Mouse (Mus musculus): ENCODE data around the gene Fam20c.
A peak's percentile ranks its signal among the peaks of the same experiment; 100 is the strongest.

The Fam20c gene

DNA sequence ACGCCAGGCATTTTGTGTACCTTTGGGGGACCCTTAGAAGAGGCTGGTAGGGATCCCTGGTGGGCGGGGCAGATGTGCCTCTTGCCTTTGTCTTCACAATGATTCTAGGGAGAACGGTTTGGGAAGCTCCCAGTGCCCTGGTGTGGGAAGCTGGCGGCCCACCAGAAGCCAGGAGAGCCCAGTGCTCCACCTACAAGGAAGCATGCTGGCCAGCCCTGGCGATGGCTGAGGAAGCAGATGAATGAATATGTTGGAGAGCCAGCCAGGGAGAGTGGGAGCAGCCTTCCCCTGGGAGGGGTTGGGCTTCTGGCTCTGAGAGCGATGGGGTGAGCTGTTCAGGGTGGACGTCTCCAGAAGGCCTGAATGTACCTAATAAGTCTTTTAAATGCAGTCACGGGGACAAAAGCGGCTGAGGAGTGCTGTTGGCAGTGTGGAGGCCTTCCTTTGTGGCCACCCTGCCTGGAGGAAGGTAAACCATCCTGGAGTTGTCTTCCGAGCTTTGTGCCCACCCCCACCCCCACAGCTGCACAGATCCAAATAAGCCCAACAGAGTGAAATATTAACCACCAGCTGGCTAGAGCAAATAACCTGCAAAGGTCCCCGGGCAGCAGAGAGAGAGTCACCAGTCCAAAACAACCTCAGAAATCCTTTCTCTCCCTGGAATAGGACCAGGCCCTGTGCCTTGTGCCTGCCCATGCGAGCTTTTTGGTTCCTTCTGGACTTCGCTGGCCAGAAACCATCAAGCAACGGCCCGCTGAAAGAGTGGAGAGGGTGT lies 2.2 kb downstream of the Fam20c start:
- peak in 1 of 2 experiments; percentile 59 for DNase-seq (ENCODE audit: low spot score in 2 of 2)

DNA sequence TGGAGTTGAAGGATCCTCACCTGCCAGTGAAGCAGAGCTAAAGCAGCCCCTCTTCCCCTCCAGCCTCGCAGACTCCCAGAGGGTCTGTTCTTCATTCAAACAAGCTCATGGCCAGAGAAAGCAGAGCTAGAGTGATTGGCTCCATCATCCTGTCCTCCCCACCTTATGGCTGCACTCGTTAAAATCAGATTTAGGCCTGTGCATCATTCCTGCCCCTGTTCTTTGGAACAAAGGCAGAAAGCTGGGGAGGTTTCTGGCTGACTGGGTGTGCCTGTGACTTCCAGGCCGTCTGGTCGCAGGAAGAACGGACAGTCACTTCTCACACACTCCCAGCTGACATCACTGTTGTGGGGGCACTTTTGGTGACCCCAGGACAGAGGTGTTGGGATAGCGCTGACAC lies 2.8 kb downstream of the Fam20c start:
- DNase-seq (ENCODE audit: low spot score in 2 of 2), result no peak

DNA sequence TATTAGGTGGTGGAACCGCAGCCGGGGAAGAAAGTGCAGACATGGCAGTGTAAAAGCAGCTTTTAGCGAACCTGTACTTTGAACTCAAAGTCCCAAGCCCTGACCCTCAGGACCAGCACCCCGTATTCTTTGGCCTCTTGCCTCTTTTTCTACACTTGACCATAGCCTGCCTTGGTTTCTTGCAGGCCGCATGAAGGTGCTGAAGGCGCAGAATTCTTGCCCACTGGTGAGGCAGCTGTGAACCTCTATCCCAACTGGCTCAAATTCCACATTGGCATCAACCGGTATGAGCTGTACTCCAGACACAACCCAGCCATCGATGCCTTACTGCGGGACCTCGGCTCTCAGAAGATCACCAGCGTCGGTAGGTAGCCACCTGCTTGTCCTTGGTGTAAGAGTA lies 3.3 kb downstream of the Fam20c start:
- DNase-seq (ENCODE audit: low spot score in 2 of 2), result no peak

DNA sequence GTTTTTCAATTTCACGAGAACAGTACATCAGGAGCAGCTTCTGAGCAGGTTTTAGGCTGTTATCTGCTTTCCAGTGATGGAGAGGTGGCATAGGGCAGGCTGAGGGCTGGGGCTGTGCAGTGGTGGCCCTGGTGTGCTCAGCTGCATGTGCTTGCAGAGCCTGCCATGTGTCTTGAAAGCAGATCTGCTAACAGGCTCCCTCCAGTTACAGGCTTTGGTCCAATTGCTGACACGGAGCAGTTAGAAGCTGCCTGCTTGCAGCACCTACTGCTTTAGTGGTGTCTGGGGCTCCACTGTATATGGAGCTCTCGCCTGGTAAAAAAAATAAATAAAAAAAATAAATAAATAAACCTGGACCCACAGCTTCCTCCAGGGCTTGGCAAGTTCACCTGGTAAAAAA lies 4.2 kb downstream of the Fam20c start:
- DNase-seq (ENCODE audit: low spot score in 2 of 2), result no peak

DNA sequence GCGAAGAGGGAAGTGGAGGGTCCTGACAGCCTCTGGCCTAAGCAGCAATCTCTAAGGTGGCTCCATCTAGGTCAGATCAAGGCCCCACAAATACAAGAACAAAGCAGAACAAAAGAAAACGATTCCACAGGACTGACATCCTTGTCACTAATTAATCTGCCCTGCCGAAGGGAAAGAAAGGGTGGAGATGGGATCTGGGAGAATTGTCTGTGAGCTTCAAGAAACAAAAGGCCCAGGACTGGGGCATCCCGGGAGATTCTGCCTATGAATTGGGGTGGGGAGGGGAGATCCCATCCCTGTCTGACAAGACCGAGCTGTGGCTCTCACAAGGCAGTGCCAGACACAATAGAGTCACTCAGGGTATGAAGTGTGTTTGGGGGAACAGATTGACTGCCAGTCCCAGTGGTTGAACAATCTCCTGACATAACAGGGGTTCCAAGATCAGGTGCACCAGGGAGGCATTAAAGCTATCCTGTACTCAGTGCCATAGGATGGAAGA lies 7.6 kb downstream of the Fam20c start:
- DNase-seq (ENCODE audit: low spot score in 2 of 2), result no peak

DNA sequence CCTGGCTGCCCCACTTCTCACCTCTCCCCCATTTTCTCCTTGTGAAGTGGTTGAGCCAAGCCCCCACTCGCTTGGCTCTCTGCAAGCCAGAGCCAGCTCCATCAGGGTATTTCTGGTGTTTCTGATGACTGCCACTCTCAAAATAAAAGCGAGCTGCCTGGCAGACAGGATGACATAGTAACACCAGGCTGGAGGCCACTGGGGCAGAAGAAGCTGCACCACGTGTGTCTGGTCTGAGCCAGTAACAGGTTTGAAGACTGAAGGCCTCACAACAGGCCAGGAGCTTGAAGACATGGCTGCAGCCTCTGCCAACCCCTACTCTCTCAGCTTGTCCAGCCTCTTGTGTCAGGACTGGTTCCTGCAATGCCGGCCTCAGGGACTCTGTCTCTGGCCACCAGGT lies 8.0 kb downstream of the Fam20c start:
- DNase-seq (ENCODE audit: low spot score in 2 of 2), result no peak

DNA sequence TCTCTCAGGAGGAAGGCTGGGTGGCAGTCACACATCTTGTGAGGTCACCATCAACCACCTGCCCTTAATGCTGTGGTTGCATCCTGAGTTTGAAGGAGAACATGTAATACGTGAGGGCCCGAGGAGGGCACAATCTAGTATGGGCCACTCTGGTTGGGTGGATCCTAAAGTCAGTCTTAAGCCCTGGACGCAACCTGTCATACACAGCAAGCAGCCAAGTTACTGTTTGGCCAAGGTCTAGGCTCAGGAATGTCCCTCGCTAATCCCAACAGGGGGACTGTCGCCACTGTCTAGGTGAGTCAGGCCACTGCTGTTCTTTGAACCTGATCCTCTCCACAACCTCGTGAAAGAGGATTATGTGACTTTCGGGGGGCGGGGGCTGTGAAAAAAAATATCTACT lies 10.3 kb downstream of the Fam20c start:
- no peak for DNase-seq (ENCODE audit: low spot score in 2 of 2)

DNA sequence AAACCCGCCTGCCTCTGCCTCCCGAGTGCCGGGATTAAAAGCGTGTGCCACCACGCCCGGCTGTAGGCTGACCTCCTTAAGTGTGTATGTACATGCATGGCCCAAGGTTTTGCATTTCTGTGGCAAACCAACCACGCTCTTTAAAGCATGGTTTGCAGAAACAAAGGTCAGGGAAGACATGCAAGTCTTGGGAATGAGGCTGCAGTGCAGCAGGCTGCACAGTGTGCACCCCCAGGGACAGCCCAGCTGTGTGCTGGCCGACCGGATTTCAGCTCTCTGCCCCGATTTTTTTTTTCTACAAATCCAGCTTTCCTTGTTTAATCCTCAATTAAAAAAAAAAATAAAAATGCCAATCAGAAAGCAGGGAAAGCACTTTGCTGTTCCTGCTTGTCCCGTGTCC lies 13.3 kb downstream of the Fam20c start:
- DNase-seq (ENCODE audit: low spot score in 2 of 2), result no peak

DNA sequence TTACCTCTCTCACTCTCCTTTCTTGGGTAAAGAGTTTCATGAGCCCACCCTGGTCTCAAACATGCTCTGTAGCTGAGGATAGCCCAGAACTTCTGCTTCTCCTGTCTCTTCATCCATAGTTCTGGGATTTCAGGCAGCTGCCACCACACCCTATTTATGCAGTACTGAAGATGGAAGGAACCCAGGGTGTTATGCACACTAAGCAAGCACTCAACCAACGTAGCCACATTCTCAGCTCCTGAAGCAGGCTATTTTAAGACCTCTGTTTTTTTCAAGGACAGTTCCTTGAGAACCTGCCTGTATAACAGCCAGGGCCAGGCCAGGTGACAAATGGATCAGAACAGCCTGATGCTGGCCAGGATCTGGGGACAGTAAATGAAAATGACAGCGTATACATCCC lies 14.4 kb downstream of the Fam20c start:
- no peak for DNase-seq (ENCODE audit: low spot score in 2 of 2)

DNA sequence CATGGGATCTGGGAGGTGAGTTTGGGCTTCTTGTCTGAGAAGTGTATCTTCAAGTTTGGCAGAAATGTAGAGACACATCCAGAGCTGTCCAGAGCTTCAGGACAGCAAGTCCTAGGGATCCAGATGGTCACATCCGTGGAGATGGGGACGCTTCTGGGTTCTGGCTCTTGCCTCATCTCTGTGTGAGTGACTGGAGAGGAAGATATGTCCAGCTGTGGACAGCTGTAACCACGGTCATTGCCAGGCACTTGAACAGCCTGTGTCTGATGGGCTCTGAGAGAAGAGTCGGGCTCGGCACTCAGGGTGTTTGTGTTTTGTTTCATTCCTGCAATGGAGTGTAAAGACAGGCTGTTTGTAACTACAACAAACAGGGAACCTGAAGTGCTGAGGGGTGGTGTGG lies 14.8 kb downstream of the Fam20c start:
- no peak for DNase-seq (ENCODE audit: low spot score in 2 of 2)

DNA sequence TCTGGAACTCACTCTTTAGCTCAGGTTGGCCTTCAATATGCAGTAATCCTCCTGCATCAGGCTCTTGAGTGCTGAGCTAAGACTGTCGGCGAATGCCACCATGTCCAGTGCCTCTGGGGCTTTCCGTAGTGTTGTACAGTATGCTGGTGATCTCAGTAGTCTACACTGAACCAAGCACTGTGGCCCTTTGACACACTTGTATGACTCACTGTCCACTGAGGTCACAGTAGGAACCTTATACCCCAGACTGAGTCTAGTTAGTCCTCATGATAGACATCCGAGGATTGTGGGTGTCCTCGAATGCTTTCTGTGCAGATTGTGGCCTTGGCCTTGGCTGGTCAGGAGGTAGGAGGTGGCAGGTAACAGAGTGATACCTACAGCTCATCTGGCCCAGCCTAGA lies 20.8 kb downstream of the Fam20c start:
- DNase-seq (ENCODE audit: low spot score in 2 of 2), result no peak

DNA sequence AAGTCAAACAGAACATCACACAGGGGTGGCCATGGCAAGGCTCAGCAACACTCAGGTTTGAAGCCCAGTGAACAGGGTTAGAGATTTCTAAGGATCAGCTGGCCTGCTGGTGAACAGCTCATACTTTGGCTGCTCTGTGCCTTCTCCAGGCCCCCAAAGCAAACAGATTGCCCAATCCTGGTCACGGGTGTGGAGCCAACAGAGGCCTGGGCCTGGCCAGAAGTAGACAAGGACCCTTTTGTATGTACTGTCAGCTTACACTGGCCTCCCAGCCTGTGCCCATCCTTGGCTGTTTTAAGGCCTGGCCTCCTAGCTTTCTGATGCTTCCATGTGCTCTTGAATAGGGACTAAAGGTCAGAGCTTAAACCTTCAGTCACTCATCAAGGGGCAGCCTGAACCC lies 22.0 kb downstream of the Fam20c start:
- DNase-seq (ENCODE audit: low spot score in 2 of 2), result peak in 1 of 2 experiments; percentile 66

DNA sequence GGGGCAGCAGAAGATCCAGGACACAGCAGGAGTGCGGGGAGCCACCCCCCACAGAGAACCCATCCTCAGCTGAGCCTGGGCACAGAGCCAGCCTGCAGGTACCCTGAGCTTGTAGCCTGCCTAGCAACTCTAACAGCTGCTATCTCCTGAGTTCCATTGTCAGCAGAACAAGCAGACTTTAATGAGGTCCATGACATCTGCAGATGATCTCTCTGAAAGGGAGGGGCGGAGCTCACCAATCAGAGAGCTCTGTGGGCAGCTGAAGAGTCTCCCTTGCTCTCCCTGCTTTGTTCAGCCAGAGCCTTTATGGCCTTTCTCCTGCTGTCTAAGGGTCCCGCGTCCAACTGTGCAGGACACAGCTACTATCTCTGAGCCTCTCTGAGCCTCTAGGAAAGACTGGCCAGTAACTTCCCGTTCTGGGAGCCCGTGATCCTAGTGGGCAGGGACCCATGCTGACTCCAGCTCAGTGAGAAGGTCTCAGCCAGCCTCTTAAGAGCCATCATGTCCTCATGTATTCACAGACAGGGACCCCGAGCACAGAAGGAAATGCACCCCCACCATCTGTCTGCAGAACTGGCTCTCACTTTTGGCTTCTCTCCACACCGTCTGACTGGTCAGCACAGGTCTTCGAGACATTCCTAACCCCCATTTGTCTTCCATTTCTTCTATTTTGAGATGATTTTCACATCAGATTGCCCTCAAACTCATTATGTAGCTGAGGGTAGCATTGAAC lies 24.6 kb downstream of the Fam20c start:
- peak; percentile 37 to 39 for DNase-seq (ENCODE audit: low spot score in 2 of 2)

DNA sequence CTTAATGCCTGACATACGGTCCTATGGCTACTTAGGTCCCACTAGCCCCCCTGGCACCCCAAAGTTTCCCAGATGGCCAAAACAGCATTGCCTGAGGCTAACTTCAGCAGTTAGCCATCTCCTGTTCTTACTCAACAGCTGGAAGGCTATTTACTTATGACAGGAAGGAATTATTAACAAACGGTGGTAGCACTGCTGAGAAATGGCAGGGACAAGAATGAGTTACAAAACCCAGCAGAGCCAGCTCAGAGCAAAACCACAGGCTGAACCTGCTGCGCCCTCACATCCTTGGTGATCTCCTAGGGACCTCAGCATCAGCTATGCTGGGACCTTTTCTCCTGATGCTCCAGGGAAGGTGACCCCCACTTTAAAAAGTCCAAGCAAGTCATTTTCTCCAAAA lies 25.3 kb downstream of the Fam20c start:
- DNase-seq (ENCODE audit: low spot score in 2 of 2), result no peak

DNA sequence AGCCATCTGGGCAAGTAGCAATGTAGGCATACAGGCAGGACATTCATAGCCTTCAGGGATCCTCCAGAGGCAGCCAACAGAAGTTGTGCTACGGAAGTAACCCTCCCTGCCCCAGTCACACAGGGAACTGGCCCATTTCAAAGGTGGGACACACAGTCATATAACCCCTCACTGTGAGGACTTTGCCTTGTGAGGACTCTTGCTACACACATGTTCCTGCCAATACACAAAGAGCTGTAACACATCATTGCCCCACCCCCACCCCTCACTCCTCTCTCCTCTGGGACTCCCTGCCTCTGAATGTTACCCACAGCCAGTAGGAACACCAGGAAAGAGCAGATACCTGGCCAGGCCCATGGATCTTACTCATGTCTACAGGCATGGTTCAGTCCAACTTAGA lies 28.4 kb downstream of the Fam20c start:
- DNase-seq (ENCODE audit: low spot score in 2 of 2), result no peak

DNA sequence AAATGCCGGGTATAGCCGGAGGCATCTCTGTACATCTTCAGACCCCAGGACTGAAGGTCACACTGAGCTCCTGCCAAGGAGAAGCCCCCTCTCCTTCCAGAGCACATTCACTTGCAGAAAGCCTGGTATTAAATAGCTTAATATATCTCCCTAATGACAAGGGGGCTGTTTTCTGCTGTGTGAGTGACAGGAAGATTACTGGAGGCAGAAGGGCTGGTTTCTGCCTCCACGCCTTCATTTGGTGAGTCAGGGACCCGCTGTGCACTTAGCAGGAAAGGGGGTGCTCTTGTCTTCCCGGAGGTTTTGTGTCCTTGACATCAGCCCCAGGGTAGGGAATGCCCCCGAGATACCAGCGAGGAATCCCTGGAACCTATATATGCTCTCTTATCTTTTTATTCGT lies 28.9 kb downstream of the Fam20c start:
- DNase-seq (ENCODE audit: low spot score in 2 of 2), result peak in 1 of 2 experiments; percentile 52

DNA sequence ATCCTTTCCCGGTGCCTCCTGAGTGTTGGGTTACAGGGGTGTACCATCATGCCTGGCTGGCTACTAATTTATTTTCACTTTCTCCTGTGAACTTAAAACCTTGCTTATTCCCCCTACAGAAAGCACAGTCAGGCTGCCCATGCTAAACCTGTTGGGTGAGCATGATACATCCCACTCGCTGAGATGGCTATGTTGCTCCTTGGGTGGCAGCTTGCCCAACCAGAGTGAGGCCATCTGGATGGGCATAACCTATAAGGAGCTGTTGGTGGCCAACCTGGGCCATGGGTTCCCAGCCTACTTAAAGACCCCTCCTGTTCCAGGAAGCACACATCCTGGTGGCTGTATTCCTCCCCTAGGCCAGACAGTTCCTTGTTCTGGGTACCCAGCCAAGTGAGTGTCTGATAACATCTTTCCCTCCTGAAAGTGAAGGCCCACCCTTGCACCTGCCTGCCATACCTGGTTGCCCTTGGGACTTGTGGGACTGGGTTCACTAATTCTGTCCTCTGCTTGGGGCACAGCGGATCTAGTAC lies 31.7 kb downstream of the Fam20c start:
- DNase-seq (ENCODE audit: low spot score in 2 of 2), result no peak

DNA sequence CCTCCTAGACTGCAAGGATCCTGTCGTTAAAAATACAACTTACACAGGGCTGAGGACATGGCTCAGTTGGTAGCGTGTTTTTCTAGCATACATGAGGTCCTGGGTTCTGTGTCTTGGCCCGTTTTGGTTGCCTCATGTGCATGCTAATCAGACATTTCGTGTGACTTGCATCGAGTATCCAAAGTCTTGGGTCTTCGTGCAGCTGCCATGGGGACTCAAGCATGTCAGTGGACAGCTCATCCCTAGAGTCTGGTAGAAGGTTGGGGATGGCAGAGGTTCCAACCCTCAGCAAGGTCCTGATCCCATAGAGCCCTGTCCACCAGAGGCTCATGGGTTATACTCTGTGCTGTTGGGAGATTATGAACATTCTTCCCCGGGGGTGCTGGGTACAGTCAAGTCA lies 33.3 kb downstream of the Fam20c start:
- no peak for DNase-seq (ENCODE audit: low spot score in 2 of 2)

DNA sequence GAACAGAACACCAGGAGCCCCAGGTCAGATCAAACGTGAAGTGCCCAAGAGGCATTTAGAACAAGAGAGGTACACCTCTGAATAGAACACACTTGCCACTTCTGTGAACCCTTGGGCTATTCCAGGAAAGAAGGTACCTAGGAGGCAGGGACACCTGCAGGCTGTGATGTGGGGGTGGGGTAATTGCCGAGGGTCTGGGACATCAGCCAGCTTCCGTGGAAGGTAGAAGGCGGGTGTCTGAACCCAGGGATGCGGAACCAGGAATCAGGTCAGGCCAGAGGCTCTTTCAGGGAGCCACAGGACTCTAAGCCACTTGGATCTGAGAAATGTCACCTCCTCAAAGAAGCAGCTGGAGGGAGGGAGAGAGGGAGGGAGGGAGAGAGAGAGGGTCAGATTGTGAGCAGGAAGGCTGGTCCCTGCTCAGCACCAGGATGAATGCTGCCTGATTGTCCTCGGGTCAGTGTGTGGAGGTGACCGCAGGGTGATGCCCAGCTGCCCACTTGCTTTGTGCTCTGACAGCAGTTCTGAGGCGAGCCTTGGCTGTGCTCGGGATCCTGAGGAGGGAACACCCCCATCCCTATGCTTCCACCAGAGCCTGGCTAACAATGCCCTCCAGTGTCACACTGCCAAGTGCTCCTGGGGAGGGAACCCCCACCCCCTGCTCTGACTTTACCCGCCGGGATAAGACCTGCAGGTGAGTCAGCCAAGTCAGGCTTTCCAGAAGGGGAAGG lies 34.3 kb downstream of the Fam20c start:
- no peak for DNase-seq (ENCODE audit: low spot score in 2 of 2)

DNA sequence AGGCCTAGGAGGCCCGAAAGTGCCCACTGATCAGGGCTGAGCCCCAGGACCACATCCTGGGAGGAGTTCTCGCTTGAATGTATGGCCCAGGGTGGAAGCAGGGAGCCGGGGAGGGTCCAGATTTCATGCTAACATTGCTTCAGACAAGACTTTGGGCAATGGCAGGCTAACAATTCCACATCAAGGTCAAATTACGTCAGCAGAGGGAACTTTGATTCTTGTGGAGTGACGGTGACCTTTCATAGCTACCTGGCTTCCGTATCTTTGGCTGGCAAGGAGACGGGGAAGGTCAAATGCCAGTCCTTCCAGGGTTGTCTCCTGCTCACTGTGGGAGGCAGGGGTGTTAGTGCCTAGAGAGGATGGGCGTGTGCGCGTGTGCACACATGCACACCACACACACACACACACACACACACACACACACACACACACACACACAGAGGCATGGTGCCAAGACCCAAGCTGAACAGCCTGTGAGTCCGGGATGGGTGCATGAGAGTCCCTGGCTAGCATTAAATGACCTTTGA lies 36.7 kb downstream of the Fam20c start:
- no peak for DNase-seq (ENCODE audit: low spot score in 2 of 2)

DNA sequence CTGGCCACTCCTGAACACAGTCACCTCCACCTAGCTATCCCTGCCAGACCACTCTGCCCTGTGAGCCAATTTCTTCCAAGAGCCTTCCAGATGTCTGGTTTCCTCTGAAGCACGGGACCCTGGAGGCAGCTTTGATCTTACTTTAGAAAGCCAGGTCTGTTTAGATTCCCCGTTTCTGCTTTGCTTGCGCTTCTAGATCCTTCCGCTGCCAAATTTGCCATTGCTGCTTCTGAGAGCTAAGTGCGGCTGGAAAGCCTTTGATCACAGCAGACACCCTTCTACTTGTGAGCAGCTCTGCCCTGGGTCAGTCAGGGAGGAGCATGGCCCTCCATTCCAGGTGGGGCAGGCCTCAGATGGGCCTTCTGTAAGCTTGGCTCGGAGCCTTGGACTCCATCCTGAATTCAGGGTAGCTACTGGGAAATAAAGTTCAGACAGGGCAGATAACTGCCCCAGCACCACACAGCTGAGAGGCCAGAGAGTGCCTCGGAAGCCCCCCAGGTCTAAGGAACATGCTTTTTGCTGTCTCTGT lies 47.3 kb downstream of the Fam20c start:
- no peak for DNase-seq (ENCODE audit: low spot score in 2 of 2)

DNA sequence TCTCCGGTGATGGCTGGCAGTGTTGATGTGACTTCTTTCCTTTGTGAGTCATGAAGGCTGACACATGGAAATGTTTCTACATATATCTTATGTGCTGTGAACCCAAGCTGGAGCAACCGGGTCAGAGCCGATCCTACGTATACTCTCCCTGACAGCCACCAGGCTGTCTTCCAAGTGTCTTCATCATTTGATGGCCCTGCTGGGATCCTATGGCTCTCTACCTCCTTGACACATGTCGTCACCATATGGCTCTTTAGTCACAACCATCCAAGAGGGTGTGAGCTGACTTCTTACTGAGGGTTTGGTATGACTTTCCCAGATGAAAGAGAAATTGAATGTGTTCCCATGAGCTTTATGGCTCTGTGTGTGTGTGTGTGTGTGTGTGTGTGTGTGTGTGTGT lies 50.0 kb downstream of the Fam20c start:
- no peak for DNase-seq (ENCODE audit: low spot score in 2 of 2)
